Mouse (Mus musculus): ENCODE data around the gene Poglut1. TPM values are rescaled to one million over a fixed set of nuclear protein-coding genes. Genes with fewer than 3 reads are reported as not detected.
"Not testable (repeated sequence)": the region's sequence is repeated elsewhere in the genome, so short reads cannot be mapped to it uniquely, and the experiment has no call there.

Poglut1 gene
- polyA plus RNA-seq, 1 experiment from 2014 or later = 33.5 TPM

DNA sequence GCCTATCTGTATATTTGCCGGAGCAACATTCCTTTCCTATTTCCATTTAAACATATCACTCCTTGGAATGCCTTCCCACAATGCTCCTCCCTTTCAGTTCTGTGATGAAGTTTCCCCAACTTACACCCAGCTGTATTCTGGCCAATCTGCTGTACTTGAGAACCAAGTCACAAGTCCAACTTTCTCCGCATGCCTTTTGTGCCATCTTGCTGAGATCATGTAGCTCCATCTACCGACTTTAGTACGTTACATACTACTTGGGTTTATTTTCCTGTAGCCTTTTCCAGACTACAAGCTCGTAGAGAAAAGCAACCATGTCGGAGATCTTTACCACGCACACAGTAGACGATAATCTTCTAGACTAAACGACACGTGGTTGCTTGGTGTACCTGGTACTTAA, 56.2 kb downstream of the Poglut1 start:
- H3K27me3 ChIP-seq (ENCODE audit: control insufficient read depth, insufficient read depth, low read length) = no peaks in the 10 kb centered on the region
- peaks cover 3% of the 10 kb centered on the region; the same call in 1 of the 2 replicates for H3K36me3 ChIP-seq (ENCODE audit: control insufficient read depth, insufficient read depth, low read length)
- ATAC-seq (replicated peaks; ENCODE audit: insufficient number of reproducible peaks, low FRiP score, low TSS enrichment) = no peak
- no peaks in the 10 kb centered on the region for H3K4me1 ChIP-seq (ENCODE audit: control insufficient read depth, insufficient read depth, low read length)
- no peak overlapping the region for H3K27ac ChIP-seq (ENCODE audit: low read depth, low read length)
- WGBS (ENCODE audit: insufficient replicate concordance) = 79% methylated on average over 10 of the region's 10 CpGs
- no peak overlapping the region for H3K4me3 ChIP-seq (ENCODE audit: low read depth, low read length)
- no peak overlapping the region for H3K9ac ChIP-seq (ENCODE audit: low read depth, low read length)
- no peak overlapping the region for H3K4me2 ChIP-seq
- H3K9me3 ChIP-seq (replicated peaks; ENCODE audit: control insufficient read depth, low read length) = no peaks in the 10 kb centered on the region

DNA sequence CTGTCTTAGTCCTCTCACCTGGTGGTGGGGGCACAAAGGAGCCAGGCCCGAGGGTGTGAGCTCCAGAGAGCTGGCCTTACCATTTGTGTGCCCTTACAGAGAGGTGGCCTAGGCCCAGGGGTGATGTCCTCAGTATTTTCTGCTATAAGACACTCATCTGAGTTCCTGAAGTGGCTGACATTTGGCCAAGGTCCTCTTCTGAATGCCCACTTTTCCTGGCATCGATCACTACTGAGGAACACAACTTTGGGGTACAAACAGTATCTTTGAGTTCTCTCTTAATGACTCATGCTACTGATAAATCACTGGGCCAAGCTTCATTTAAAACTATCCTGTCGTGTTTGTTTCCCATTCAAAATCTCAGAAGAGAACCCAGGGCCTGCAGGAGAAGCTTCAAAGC, 57.5 kb downstream of the Poglut1 start:
- Histone ChIP-seq H3K27ac (ENCODE audit: low read depth, low read length) (no peak overlapping the region), H3K9me3 (replicated peaks; ENCODE audit: control insufficient read depth, low read length) (no peaks in the 10 kb centered on the region), H3K4me1 (ENCODE audit: control insufficient read depth, insufficient read depth, low read length) (no peaks in the 10 kb centered on the region), H3K9ac (ENCODE audit: low read depth, low read length) (no peak overlapping the region), H3K4me2 (no peak overlapping the region), H3K4me3 (ENCODE audit: low read depth, low read length) (no peak overlapping the region), H3K36me3 (ENCODE audit: control insufficient read depth, insufficient read depth, low read length) (peaks cover 3% of the 10 kb centered on the region; the same call in 1 of the 2 replicates), H3K27me3 (ENCODE audit: control insufficient read depth, insufficient read depth, low read length) (no peaks in the 10 kb centered on the region)
- no peak for ATAC-seq (replicated peaks; ENCODE audit: insufficient number of reproducible peaks, low FRiP score, low TSS enrichment)
- 74% methylated on average over 3 of the region's 3 CpGs for WGBS (ENCODE audit: insufficient replicate concordance)

DNA sequence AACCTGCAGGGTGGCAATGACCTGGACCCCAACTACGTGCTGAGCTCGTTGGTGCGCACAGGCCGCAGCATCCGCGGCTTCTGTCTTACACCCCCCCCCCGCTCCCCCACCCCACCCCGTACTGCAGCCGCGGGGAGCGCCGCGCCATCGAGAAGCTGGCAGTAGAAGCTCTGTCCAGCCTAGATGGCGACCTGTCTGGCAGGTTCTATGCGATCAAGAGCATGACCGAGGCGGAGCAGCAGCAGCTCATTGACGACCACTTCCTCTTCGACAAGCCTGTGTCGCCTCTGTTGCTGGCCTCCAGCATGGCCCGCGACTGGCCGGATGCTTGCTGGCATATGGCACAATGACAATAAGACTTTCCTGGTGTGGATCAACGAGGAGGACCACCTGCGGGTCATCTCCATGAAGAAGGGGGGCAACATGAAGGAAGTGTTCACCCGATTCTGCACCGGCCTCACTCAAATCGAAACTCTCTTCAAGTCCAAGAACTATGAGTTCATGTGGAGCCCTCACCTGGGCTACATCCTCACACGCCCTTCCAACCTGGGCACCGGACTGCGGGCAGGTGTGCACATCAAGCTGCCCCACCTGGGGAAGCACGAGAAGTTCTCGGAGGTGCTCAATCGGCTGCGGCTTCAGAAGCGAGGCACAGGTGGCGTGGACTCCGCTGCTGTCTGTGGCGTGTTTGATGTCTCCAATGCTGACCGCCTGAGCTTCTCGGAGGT, 66.3 kb downstream of the Poglut1 start:
- 17% methylated on average over 41 of the region's 42 CpGs for WGBS (ENCODE audit: insufficient replicate concordance)
- H3K9me3 ChIP-seq (replicated peaks; ENCODE audit: control insufficient read depth, low read length) = no peaks in the 10 kb centered on the region
- peak overlapping the region; percentile 79 for H3K4me2 ChIP-seq
- H3K4me1 ChIP-seq (ENCODE audit: control insufficient read depth, insufficient read depth, low read length) = 0 out of 2 replicates have a peak, but pooled peaks cover 5% of the 10 kb centered on the region
- H3K9ac ChIP-seq (ENCODE audit: low read depth, low read length) = no peak overlapping the region
- no peaks in the 10 kb centered on the region for H3K36me3 ChIP-seq (ENCODE audit: control insufficient read depth, insufficient read depth, low read length)
- peaks cover 11% of the 10 kb centered on the region for H3K27me3 ChIP-seq (ENCODE audit: control insufficient read depth, insufficient read depth, low read length)
- peak overlapping the region; percentile 43 for H3K4me3 ChIP-seq (ENCODE audit: low read depth, low read length)
- no peak for ATAC-seq (replicated peaks; ENCODE audit: insufficient number of reproducible peaks, low FRiP score, low TSS enrichment)
- H3K27ac ChIP-seq (ENCODE audit: low read depth, low read length) = no peak overlapping the region

DNA sequence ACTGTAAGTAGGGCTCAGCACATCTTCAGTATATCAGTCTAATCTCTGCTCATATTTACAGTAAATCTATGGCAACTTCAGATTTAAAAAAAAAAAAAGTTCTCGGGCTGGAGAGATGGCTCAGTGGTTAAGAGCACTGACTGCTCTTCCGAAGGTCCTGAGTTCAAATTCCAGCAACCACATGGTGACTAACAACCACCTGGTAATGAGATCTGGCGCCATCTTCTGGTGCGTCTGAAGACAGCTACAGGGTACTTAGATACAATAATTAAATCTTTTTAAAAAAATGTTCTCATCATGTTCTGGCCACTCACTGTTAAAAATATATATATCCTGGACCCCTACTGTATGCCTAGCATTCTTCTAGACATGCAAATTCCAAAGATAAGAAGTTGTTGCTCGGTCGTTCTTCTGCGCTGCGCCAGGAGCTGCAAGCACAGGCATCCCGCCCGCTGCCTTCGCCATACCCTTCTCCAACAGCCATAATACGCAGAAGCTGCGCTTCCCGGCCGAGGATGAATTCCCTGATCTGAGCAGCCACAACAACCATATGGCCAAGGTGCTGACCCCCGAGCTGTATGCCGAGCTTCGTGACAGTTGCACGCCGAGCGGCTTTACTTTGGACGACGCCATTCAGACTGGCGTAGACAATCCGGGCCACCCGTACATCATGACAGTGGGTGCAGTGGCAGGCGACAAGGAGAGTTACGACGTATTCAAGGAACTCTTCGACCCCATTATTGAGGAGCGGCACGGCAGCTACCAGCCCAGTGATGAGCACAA, 67.1 kb downstream of the Poglut1 start:
- no peak for ATAC-seq (replicated peaks; ENCODE audit: insufficient number of reproducible peaks, low FRiP score, low TSS enrichment)
- H3K9ac ChIP-seq (ENCODE audit: low read depth, low read length) = no peak overlapping the region

DNA sequence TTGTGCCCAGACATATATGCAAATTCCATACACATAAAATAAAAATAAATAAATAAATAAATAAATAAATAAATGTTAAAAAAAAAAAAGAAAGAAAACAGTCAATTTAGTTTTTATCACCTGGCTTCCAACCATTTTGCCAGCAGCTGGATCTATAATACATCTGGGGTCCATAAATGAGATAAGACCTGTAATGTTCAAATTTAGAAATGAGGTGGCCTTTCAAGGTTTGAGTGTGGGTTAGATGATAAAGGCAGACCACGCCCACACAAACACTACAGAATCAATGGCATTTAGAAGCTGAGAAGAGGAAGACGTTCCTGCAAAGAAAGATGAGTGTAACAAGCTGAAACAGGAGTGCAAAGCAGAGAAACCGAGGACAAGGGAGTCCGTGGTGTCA, 68.7 kb downstream of the Poglut1 start:
- Histone ChIP-seq H3K27ac (ENCODE audit: low read depth, low read length) (no peak overlapping the region), H3K27me3 (ENCODE audit: control insufficient read depth, insufficient read depth, low read length) (peaks cover 11% of the 10 kb centered on the region), H3K9me3 (replicated peaks; ENCODE audit: control insufficient read depth, low read length) (no peaks in the 10 kb centered on the region), H3K9ac (ENCODE audit: low read depth, low read length) (no peak overlapping the region), H3K36me3 (ENCODE audit: control insufficient read depth, insufficient read depth, low read length) (no peaks in the 10 kb centered on the region), H3K4me1 (ENCODE audit: control insufficient read depth, insufficient read depth, low read length) (peaks cover 5% of the 10 kb centered on the region; the same call in 1 of the 2 replicates), H3K4me3 (ENCODE audit: low read depth, low read length) (no peak overlapping the region), H3K4me2 (no peak overlapping the region)
- 68% methylated on average over 4 of the region's 4 CpGs for WGBS (ENCODE audit: insufficient replicate concordance)
- no peak for ATAC-seq (replicated peaks; ENCODE audit: insufficient number of reproducible peaks, low FRiP score, low TSS enrichment)

More for the DNA sequence above, 67.1 kb downstream of the Poglut1 start:
- Histone ChIP-seq H3K27ac (ENCODE audit: low read depth, low read length) (no peak overlapping the region), H3K4me1 (ENCODE audit: control insufficient read depth, insufficient read depth, low read length) (0 out of 2 replicates have a peak, but pooled peaks cover 5% of the 10 kb centered on the region), H3K4me2 (peak overlapping the region; percentile 79), H3K4me3 (ENCODE audit: low read depth, low read length) (peak overlapping the region; percentile 43), H3K9me3 (replicated peaks; ENCODE audit: control insufficient read depth, low read length) (no peaks in the 10 kb centered on the region), H3K27me3 (ENCODE audit: control insufficient read depth, insufficient read depth, low read length) (peaks cover 11% of the 10 kb centered on the region), H3K36me3 (ENCODE audit: control insufficient read depth, insufficient read depth, low read length) (no peaks in the 10 kb centered on the region)
- 13% methylated on average over 32 of the region's 32 CpGs for WGBS (ENCODE audit: insufficient replicate concordance)

DNA sequence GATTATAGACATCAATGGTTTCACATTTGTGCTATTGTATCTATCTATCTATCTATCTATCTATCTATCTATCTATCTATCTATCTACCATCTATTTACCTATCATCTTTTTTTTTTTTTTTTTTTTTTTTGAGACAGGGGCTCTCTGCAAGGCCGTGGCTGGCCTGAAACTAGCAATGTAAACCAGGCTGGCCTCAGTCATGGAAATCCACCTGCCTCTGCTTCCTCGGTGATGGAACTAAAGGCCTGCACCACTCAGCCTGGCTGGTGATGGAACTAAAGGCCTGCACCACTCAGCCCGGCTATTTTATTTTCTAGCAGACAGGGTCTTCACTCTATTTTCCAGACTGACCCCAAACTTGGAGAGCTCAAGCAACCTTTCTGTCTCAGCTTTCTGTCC, 71.8 kb downstream of the Poglut1 start:
- no peak overlapping the region for H3K9ac ChIP-seq (ENCODE audit: low read depth, low read length)
- ATAC-seq (replicated peaks; ENCODE audit: insufficient number of reproducible peaks, low FRiP score, low TSS enrichment) = no peak
- no peak overlapping the region for H3K4me3 ChIP-seq (ENCODE audit: low read depth, low read length)
- H3K27me3 ChIP-seq (ENCODE audit: control insufficient read depth, insufficient read depth, low read length) = 0 out of 2 replicates have a peak, but pooled peaks cover 3% of the 10 kb centered on the region
- no peaks in the 10 kb centered on the region for H3K9me3 ChIP-seq (replicated peaks; ENCODE audit: control insufficient read depth, low read length)
- H3K36me3 ChIP-seq (ENCODE audit: control insufficient read depth, insufficient read depth, low read length) = no peaks in the 10 kb centered on the region
- WGBS (ENCODE audit: insufficient replicate concordance) = 79% methylated on average over 3 of the region's 3 CpGs
- no peak overlapping the region for H3K4me2 ChIP-seq
- H3K4me1 ChIP-seq (ENCODE audit: control insufficient read depth, insufficient read depth, low read length) = peaks cover 6% of the 10 kb centered on the region; the same call in 1 of the 2 replicates
- H3K27ac ChIP-seq (ENCODE audit: low read depth, low read length) = no peak overlapping the region

DNA sequence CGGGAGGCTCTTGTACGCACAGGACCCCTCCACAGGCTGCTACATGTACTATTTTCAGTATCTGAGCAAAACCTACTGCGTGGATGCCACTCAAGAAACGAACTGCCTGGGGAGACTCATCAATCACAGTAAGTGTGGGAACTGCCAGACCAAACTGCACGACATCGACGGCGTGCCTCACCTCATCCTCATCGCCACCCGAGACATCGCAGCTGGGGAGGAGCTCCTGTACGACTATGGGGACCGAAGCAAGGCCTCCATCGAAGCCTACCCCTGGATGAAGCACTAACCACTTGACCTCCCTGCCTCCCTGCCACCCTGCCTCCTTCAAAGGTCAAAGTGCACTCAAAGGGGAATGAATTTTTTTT, 72.8 kb downstream of the Poglut1 start:
- WGBS (ENCODE audit: insufficient replicate concordance) = 42% methylated on average over 14 of the region's 14 CpGs
- ATAC-seq (replicated peaks; ENCODE audit: insufficient number of reproducible peaks, low FRiP score, low TSS enrichment); H3K27ac ChIP-seq (ENCODE audit: low read depth, low read length): not testable (repeated sequence)

DNA sequence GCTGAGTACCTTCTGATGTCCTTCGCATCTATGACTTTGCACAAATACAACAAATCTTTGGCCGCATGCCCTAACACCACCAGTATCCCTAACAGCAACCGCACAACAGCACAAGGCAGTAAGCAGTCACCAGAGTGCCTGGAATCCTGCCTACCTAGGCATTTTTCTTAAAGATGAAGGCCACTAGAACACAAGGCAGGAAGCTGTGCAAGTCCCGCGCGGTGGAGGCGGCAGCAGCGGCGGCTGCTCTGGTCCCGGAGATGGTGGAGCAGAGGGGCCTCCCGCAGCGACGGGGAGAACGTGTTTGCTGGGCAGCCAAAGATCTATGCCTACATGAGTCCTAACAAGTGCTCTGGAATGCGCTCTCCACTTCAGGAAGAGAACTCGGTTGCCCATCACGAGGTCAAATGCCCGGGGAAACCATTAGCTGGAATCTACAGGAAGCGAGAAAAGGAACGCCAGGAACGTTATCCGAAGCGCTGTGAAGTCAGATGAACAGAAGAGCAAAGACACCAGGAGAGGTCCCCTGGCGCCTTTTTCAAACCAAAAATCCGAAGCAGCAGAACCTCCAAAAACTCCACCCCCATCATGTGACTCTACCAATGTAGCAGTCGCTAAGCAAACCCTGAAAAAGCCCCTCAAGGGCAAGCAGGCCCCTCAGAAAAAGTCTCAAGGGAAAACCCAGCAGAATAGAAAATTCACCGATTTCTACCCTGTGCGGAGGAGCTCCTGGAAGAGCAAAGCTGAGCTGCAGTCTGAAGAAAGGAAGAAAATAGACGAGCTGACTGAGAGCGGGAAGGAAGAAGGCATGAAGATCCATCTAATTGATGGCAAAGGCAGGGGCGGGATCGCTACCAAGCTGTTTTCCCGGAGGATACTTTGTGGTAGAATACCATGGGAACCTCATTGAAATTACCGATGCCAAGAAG, 73.5 kb downstream of the Poglut1 start:
- H3K27ac ChIP-seq (ENCODE audit: low read depth, low read length) = peak overlapping the region; percentile 68
- H3K9me3 ChIP-seq (replicated peaks; ENCODE audit: control insufficient read depth, low read length) = no peaks in the 10 kb centered on the region
- peak overlapping the region; percentile 62 for H3K9ac ChIP-seq (ENCODE audit: low read depth, low read length)
- H3K4me3 ChIP-seq (ENCODE audit: low read depth, low read length) = peak overlapping the region; percentile 39
- peak; percentile 67; the same call in 1 of the 2 replicates for ATAC-seq (replicated peaks; ENCODE audit: insufficient number of reproducible peaks, low FRiP score, low TSS enrichment)
- peak overlapping the region; percentile 64 for H3K4me2 ChIP-seq
- 9% methylated on average over 34 of the region's 34 CpGs for WGBS (ENCODE audit: insufficient replicate concordance)
- H3K36me3 ChIP-seq (ENCODE audit: control insufficient read depth, insufficient read depth, low read length) = no peaks in the 10 kb centered on the region
- H3K27me3 ChIP-seq (ENCODE audit: control insufficient read depth, insufficient read depth, low read length) = no peaks in the 10 kb centered on the region
- peaks cover 5% of the 10 kb centered on the region; the same call in 1 of the 2 replicates for H3K4me1 ChIP-seq (ENCODE audit: control insufficient read depth, insufficient read depth, low read length)

More for the DNA sequence above, 72.8 kb downstream of the Poglut1 start:
- peak overlapping the region; percentile 62 for H3K9ac ChIP-seq (ENCODE audit: low read depth, low read length)
- H3K36me3 ChIP-seq (ENCODE audit: control insufficient read depth, insufficient read depth, low read length); H3K9me3 ChIP-seq (replicated peaks; ENCODE audit: control insufficient read depth, low read length); H3K4me1 ChIP-seq (ENCODE audit: control insufficient read depth, insufficient read depth, low read length); H3K27me3 ChIP-seq (ENCODE audit: control insufficient read depth, insufficient read depth, low read length): not testable (repeated sequence)
- peak overlapping the region; percentile 64 for H3K4me2 ChIP-seq
- peak overlapping the region; percentile 39 for H3K4me3 ChIP-seq (ENCODE audit: low read depth, low read length)

Data from heart, embryonic 11.5 days (tissue).